Mouse (Mus musculus) limb, embryonic 15.5 days (tissue): ENCODE measurements around the gene Unc119. TPM values are rescaled to one million over a fixed set of nuclear protein-coding genes. Genes with fewer than 3 reads are reported as not detected.

Source experiments
- polyA plus RNA-seq: library from polyadenylated mRNA; unstranded; fragments of >200 nt; fragmentation: Nextera tagmentation; extraction: Ambion mirVana; gene quantifications from 2 replicates; pipeline ENCODE4 v1.2.1, GENCODE M21; 2015

Gene Unc119
- polyA plus RNA-seq, 1 experiment from 2014 or later = 44.3 TPM

Other genes starting within 250 kb of the Unc119 start
- 10.5 and 13.2 TPM in 2 replicates for gene Fam222b, start 248.8 kb upstream of the Unc119 start, polyA plus RNA-seq
- gene Traf4, start 177.9 kb upstream of the Unc119 start, polyA plus RNA-seq = 65.6 and 67.0 TPM in 2 replicates
- gene Nek8, start 166.8 kb upstream of the Unc119 start, polyA plus RNA-seq = 15.4 and 16.2 TPM in 2 replicates
- 31.3 and 32.0 TPM in 2 replicates for gene Tlcd1, start 166.8 kb upstream of the Unc119 start, polyA plus RNA-seq
- gene Rpl23a, start 159.9 kb upstream of the Unc119 start, polyA plus RNA-seq = 1,208 and 1,454 TPM in 2 replicates
- 153 and 164 TPM in 2 replicates for gene Rab34, start 155.1 kb upstream of the Unc119 start, polyA plus RNA-seq
- 3.1 and 3.5 TPM in 2 replicates for gene Proca1, start 150.1 kb upstream of the Unc119 start, polyA plus RNA-seq
- gene Sdf2, start 97.7 kb upstream of the Unc119 start, polyA plus RNA-seq = 93.2 and 97.7 TPM in 2 replicates
- 27.4 and 28.2 TPM in 2 replicates for gene Supt6, start 97.5 kb upstream of the Unc119 start, polyA plus RNA-seq
- gene 2610507B11Rik, start 81.7 kb upstream of the Unc119 start, polyA plus RNA-seq = 63.3 and 68.8 TPM in 2 replicates
- gene BC030499, start 52.6 kb upstream of the Unc119 start, polyA plus RNA-seq = 0.09 TPM in 1 of 2 replicates, not detected in the other
- 26.3 and 29.5 TPM in 2 replicates for gene Spag5, start 42.0 kb upstream of the Unc119 start, polyA plus RNA-seq
- 25.0 and 25.5 TPM in 2 replicates for gene Aldoc, start 20.5 kb upstream of the Unc119 start, polyA plus RNA-seq
- 83.9 and 85.7 TPM in 2 replicates for gene Pigs, start 15.1 kb upstream of the Unc119 start, polyA plus RNA-seq
- gene Foxn1, start 43.1 kb downstream of the Unc119 start, polyA plus RNA-seq = 3.1 and 3.5 TPM in 2 replicates
- gene Slc13a2, start 78.7 kb downstream of the Unc119 start, polyA plus RNA-seq = 0.10 TPM in 1 of 2 replicates, not detected in the other
- gene Slc46a1, start 122.2 kb downstream of the Unc119 start, polyA plus RNA-seq = 20.2 and 21.3 TPM in 2 replicates
- 1.3 and 1.7 TPM in 2 replicates for gene Sarm1, start 154.3 kb downstream of the Unc119 start, polyA plus RNA-seq
- gene Vtn, start 155.6 kb downstream of the Unc119 start, polyA plus RNA-seq = 1.7 and 2.7 TPM in 2 replicates
- 0.22 TPM in 1 of 2 replicates, not detected in the other for gene Sebox, start 160.0 kb downstream of the Unc119 start, polyA plus RNA-seq
- gene Tmem199, start 168.7 kb downstream of the Unc119 start, polyA plus RNA-seq = 39.7 and 41.9 TPM in 2 replicates
- gene Poldip2, start 168.7 kb downstream of the Unc119 start, polyA plus RNA-seq = 163 and 177 TPM in 2 replicates
- gene Tnfaip1, start 192.8 kb downstream of the Unc119 start, polyA plus RNA-seq = 95.1 and 95.3 TPM in 2 replicates
- 196 and 206 TPM in 2 replicates for gene Ift20, start 192.9 kb downstream of the Unc119 start, polyA plus RNA-seq
- gene Tmem97, start 207.3 kb downstream of the Unc119 start, polyA plus RNA-seq = 89.3 and 92.7 TPM in 2 replicates